Mouse (Mus musculus): ENCODE results near the gene Fam3a.
"Not testable (repeated sequence)": the region's sequence is repeated elsewhere in the genome, so short reads cannot be mapped to it uniquely, and the experiment has no call there.

The Fam3a gene

GRCm38 (mm10) chrX:74392535-74393443 lies at the start of gene Fam3a, which contains the start of gene Ikbkg:
Gene Fam3a, minus strand, starts transcription at chrX:74393272.
Gene Ikbkg, plus strand, starts transcription at chrX:74393290.
- peak; percentile 74 for DNase-seq

- DNase-seq, result peak; percentile 54
Measured at GRCm38 (mm10) chrX:74429290-74429821, 36.3 kb upstream of the Fam3a start.

GRCm38 (mm10) chrX:74428826-74429276 lies 35.8 kb upstream of the Fam3a start, which contains the start of gene G6pdx:
Gene G6pdx, minus strand, starts transcription at chrX:74429194.
- peak; percentile 83 for DNase-seq

- no peak for DNase-seq
Measured at GRCm38 (mm10) chrX:74428146-74428825, 35.2 kb upstream of the Fam3a start.

GRCm38 (mm10) chrX:74427116-74427515 lies 34.0 kb upstream of the Fam3a start:
- DNase-seq, result no peak

- DNase-seq, result no peak
Measured at GRCm38 (mm10) chrX:74426256-74426655, 33.2 kb upstream of the Fam3a start.

GRCm38 (mm10) chrX:74425195-74425594 lies 32.1 kb upstream of the Fam3a start:
- no peak for DNase-seq

- DNase-seq, result no peak
Measured at GRCm38 (mm10) chrX:74424443-74424842, 31.4 kb upstream of the Fam3a start.

- peak; percentile 66 for DNase-seq
Measured at GRCm38 (mm10) chrX:74413377-74413776, 20.3 kb upstream of the Fam3a start.

GRCm38 (mm10) chrX:74408340-74408739 lies 15.3 kb upstream of the Fam3a start:
- DNase-seq, result no peak

GRCm38 (mm10) chrX:74400136-74400535 lies 7.1 kb upstream of the Fam3a start:
- no peak for DNase-seq

GRCm38 (mm10) chrX:74388153-74388552 lies 4.9 kb downstream of the Fam3a start:
- DNase-seq, result no peak

- no peak for DNase-seq
Measured at GRCm38 (mm10) chrX:74384451-74384850, 8.6 kb downstream of the Fam3a start.

- DNase-seq, result peak; percentile 68
Measured at GRCm38 (mm10) chrX:74372888-74373549, 20.1 kb downstream of the Fam3a start, which contains the start of the genes Ubl4a and Slc10a3. Gene Ubl4a, minus strand, starts transcription at chrX:74373218. Gene Slc10a3, minus strand, starts transcription at chrX:74373349.

- DNase-seq, result peak; percentile 55
Measured at GRCm38 (mm10) chrX:74368209-74368909, 24.7 kb downstream of the Fam3a start.

- no peak for DNase-seq
Measured at GRCm38 (mm10) chrX:74367512-74367911, 25.6 kb downstream of the Fam3a start.

- DNase-seq, result no peak
Measured at GRCm38 (mm10) chrX:74359171-74359570, 33.9 kb downstream of the Fam3a start.

GRCm38 (mm10) chrX:74357069-74357468 lies 36.0 kb downstream of the Fam3a start:
- DNase-seq, result not testable (repeated sequence)

- DNase-seq, result peak; percentile 74
Measured at GRCm38 (mm10) chrX:74353467-74353770, 39.7 kb downstream of the Fam3a start, which contains the start of gene Lage3. Gene Lage3, minus strand, starts transcription at chrX:74353618.

- DNase-seq, result no peak
Measured at GRCm38 (mm10) chrX:74352645-74353466, 40.2 kb downstream of the Fam3a start.
